Mouse (Mus musculus): ENCODE data around the gene Pcyt2.
A peak's percentile ranks its signal among the peaks of the same experiment; 100 is the strongest.

Gene Pcyt2

DNA sequence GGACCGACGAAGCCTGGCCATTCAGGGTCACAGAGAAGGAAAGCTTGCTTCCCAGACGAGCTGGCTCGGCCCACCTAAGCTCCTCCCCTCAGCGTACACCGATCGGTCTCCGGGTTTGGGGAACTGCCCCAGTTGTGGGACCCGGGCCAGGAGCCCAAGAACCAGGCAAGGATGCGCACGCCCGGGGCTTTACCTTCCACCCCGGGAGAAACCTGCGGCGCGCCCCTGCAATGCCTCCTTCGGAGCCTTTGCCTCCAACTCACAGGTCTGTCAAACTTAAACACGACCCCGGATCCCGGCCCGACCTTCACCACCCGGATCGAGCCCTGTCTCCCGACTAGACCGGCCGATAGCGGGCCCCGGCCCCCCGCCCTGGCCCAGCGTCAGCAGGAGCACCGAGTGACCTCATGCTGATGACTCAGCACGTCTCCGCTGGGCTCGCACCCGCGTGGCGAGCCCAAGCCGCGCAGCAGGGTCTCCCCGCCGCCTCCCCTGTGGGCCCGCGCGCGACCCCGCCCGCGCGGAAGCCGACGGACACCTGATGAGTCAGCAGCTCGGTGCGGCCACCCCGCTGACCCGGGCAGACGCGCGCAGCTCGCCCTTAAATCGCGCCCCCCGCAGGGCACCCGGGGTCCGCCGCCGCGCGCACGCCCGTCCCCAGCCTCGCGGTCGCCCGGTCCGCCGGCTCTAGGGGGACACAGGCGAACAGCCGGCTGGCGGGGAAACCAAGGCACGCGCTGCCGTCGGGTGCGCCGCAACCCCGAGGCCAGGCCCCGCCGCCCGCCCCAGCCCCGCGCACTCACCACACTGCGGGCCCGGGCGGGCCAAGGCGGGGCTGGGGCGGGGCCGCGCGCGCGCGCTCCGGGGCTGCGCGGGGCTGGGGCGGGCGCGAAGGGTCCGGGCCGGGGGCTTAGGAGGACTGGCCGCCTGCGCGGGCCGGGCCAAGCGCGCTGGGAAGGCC, 15.1 kb upstream of the Pcyt2 start:
- DNase-seq (ENCODE audit: low spot score in 2 of 2): peak; percentile 66 to 67

DNA sequence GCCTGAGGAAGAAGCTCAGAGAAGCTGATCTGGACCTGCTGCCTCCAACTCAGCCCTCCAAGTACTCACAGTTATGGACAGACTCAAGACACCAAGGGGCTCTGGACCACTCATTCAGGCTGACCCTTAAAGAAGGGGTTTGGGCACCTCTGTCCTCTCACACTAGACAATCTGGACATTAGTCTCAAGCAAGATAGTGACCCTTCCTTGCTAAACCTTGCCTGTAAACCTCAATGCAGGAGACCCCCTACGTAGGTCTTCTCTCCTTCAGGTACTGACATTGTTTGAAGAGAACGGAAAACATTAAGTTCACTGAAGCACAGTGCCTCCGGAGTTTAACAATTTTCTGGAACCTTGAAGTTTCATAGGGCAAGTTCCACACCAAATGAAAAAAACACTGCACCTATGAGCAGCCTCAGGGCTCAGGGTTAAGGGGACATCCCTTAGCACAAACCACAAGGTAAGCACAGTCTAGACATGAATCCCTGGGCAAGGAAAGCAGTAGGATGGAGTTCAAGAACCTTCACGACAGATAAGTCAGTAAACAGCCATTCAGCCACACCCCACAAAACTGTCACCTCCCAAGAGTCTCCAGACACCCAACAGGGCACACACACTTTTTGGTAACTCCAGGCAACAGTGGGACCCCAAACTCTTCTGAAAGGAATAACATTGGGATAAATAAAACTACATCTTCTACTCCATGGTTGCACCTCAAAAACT, 14.2 kb upstream of the Pcyt2 start:
- no peak for DNase-seq (ENCODE audit: low spot score in 2 of 2)

DNA sequence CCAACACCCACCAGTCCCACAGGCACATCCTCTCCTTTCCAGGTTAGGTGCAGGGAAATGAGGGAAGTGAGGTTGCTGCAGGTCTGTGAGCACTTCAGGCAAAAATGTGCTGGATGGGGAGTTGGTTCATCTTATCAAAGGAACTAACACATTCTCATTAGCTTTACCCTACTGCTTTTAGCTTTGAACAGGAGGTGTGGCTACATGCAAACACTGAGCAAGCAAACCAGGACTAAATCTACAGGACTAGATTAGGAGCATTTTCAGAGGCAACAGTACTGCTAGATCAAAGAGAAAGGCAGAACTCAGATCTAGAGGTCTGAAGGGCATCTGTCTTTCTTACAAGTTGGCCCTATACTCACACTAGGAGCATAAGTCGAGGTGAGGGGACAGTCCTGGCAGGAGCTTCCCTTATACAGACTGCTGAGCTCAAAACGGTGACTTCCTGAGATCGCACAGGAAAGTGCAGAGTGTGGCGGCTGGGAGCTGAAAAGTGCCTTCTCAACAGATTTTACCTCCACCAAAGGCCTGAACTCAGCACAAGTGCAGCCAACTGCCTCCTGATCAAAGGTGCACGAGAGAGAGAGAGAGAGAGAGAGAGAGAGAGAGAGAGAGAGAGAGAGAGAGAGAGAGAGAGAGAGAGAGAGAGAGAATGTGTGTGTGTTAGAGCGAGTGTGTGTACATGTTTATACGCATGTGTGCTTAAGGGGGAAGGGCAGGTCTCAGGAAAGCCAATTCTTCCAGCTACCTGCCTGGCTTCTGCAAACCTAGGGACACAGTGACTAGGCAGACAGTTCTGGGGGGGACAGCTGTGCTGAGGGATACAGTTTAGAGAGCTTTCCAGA, 13.4 kb upstream of the Pcyt2 start:
- DNase-seq (ENCODE audit: low spot score in 2 of 2): no peak

DNA sequence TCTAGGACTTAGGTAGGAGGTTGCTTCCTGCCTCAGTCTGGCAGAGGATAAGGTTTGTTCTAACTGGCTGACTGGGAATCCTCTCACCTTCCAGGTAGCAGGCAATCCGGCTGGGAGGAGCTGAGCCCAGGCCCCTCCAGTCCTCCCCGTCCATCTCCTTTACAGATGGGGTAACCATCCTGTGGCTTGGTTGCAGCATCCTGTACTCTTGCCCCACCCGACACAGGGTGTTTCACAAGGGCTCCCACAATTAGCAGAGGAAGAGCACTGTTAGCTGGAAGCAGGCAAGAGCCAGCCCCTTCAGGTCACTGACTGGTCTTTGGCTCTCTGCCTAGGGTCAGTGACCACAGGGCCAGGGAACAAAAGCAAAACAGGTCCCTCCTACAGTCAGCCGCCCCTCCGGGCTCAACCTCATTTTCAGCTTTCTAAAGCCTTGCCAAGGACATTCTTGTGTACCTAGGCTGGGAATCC, 12.7 kb upstream of the Pcyt2 start:
- DNase-seq (ENCODE audit: low spot score in 2 of 2): peak in 1 of 2 experiments; percentile 37

DNA sequence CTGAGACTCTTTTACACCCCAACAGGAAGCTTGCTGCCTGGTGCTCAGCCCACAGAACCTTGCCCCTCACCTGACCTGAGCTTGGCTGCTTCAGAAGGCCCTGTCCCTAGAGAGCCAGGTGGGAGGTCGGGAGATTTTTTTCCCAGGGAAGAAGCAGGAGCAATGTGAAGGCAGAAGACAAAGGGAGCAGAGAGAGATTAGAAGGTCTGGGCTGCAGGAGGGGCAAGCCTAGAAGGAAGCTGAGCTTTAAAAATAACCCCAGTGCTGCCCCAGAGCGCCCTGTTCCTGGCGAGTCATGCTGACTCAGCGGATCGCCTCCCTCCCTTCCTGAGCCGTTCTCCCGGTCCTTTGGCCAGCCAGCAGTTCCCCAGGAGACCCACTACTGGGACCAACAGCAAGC, 12.2 kb upstream of the Pcyt2 start:
- no peak for DNase-seq (ENCODE audit: low spot score in 2 of 2)

DNA sequence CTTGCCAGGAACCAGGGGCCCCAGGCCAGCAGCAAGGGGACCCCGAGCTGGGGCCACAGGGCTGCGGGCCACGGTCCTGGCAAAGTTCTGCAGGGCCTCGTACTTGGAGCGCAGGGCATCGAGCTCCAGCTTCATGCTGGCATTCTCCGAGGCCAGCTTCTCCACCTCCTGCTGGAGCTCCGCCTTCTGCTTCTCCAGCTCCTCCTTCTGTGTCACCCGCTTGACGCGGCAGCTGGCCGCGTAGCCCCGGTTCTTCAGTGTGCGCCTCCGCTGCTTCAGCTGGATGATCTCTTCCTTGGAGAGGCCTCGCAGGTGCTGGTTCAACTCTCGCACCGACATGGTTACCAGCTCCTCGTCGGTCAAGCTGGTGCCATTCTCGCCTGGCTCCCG, 11.6 kb upstream of the Pcyt2 start:
- DNase-seq (ENCODE audit: low spot score in 2 of 2): peak; percentile 53 to 55

DNA sequence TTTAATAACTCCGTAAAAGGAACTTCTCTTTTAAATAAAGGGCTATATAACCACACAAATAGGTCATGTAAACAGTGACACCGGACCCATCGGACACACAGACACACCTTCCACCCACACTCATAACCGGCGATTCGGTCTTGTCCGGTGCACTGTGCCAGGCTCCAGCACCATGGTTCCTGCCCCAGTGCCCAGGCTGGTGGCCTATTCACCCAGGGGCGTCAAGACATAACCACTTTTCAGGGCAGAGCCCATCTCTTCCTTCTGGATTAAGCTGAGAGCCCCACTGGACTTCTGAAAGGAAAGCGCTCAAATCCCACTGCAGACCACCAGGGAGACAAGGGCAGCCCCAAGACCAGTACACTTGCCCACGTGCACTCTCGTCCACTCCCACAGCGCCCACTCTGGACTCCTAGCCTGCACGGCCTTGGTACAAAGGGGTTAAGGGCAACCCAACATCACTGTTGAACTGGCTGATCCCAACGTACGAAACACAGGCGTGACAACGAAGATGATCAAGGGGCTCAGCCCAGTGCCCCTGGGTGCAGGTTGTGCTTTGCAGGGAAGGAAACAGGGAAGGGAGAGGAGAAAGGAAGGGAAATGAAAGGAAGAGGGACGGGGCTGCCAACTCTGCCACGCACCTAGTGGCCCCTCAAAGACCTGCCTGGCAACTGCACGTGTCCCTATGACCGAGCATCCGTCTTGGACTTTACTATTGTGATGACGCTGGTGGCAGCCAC, 11.0 kb upstream of the Pcyt2 start:
- DNase-seq (ENCODE audit: low spot score in 2 of 2): no peak

DNA sequence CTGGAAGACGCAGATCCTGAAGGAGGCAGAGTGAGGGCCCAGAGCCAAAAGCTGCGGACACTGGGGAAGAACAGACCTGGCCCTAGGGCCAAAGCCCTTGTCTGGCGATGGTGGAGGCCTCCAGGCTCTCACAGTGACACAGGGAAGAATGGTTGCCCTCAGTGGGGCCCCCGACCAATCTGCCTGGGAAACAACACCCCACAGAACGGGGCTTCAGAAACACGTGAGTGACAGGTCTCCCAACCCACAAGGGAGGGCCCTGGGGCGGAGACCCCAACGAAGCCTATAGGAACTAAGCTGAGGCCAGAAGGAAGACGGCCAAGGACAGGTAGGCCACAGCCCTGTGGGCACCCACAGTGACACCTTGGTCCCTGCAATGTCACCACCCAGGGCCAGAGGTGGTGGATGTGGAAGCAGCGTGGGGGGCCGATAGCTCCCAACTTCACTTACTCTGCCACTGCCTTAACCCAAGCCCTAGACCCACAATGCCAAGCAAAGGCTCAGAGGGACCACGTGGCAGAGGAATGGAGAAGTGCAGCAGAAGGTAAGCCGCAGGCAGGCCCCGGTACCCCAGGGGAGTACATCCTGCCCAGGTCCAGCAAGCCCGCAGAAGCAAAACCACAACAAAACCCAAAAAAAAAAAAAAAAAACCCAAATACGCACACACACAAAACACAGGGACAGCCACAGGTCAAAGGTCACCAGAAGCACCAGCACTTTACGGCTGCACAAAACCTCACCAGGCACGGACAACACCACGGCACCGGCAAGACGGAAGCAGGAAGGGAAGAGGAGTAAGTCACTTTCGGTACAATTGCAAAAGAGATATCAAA, 9.9 kb upstream of the Pcyt2 start:
- peak; percentile 67 to 77 for DNase-seq (ENCODE audit: low spot score in 2 of 2)

DNA sequence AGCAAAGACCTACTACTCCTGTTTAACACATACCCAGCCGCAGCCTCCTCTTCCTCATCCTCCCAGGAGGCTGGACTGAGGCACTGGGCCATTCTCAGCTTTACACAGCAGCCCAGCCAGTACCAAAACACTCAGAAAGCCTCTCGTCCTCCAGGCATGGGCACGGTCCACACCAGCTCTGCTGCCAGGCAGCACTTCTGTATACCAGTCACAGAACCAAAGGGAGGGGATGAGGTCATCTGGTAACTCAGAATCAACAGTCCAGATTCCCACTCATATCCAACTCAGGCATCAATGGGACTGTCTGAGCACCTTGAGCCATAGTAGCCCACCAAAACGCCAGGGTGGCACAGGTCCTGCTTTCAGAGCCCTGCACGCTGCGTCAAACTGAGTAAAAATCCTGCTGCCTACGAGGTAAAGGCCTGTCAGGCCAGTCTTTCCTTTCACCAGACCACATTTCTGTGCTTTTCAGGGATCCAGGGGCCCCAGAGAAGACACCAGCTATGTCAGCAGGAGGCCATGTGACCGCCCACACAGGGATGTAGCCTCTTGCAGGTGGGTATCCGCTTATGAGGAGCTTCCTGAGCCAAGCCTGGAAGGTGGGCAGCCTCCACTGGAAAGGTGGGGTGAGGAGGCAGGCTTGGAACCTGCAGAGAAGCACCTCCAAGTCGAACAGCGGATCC, 9.2 kb upstream of the Pcyt2 start:
- DNase-seq (ENCODE audit: low spot score in 2 of 2): no peak

DNA sequence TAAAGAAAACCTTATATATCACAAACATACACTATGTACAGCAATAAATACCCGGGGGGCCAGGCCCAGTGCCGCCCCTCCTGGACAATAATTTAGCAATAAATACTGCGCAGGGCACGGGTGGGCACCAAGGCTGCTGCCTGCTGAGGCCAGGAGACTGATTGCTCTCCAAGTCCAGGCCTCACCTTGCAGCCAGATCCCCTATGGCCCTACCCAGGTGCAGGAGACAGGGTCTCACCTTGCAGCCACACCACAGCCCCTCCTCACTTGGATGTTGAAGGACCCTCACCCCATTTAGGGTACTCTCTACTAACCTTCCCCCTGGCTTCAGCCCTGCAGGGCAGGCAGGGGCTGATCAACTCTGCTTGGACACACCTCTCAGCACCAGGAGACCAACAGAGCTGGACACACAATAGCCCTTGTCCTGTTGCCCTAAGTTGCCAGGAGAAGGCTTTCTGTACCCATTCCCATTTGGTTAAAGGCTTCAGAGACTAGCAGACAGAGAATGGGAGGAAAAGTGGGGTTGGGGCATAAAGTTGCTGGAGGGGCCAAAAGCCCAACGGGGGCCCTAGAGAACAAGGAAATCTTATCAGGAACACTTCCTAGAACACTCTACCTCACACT, 7.5 kb upstream of the Pcyt2 start, which contains the start of gene Sirt7:
Gene Sirt7 (minus strand): TSS at position 89 of the 624 bp plus-strand sequence.
- no peak for DNase-seq (ENCODE audit: low spot score in 2 of 2)

DNA sequence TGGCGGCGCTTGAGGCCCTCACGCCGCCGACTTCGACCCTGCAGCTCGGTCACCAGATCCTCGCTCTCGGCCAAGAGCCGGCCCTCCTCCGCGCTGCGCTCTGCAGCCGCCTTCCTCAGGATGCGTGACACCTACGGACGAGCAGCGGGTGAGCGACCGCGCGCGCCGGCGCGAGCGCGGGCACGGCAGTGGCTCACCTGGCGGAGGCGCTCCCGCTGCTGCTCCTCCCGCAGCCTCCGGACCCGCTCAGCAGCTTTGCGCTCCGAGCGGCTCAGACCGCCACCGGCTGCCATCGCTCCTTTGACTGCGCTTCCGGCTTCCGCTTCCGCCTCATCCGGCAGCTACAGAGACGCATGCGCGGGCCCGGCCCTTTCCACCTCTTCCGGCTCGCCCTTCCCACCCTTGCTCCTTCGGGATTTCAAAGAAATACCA, 7.0 kb upstream of the Pcyt2 start:
- peak; percentile 75 to 82 for DNase-seq (ENCODE audit: low spot score in 2 of 2)

DNA sequence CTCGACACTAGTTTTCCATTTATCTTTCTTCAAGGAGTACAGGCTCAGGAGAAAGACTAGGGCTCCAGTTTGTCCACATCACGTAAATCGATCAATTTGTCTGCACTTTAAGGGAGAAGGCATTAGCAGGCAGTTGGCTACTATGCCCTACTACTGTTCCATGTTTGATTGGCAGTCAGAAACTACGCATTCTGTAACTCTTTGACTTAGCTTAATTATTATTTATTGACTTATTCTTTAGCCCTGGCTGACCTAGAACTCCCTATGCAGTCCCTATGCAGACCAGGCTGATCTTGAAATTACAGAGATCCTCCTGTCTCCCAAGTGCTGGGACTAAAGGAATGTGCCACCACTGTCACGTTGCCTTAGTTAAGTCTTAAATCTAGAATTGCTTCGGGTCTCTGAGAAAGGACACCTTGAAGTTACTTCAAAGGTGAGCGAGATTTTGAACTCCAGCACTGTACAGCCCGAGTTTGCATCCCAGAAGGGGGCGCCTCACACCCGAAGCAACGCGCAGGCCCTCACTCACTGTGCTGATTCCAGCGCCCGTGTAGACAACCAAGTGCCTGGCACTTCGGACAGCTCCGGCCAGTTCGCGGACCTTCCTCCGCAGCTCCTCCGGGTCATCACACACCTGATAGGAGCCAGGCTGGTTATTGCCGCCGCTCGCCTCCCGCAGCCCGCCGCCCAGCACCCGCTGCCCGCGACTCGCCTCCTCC, 6.4 kb upstream of the Pcyt2 start:
- peak; percentile 52 to 74 for DNase-seq (ENCODE audit: low spot score in 2 of 2)

DNA sequence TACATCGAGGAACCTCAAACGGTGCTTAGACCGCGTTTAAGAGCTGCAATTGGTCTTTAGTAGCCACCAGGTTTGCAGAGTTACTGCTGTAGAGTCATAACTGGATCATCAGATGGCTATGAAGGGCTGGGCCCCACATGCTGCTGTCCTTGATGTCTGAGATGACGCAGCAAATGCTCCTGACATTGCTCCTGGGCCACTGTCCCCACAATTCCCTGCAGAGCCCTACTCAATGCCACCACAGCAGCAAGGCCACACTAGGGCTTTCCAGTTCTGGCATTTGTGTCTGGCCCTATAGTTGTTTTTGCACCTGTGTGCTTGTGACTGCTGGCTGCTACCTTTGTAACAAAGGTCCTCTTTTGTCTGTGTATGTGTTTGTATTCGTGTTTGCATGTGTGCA, 5.1 kb upstream of the Pcyt2 start:
- no peak for DNase-seq (ENCODE audit: low spot score in 2 of 2)

DNA sequence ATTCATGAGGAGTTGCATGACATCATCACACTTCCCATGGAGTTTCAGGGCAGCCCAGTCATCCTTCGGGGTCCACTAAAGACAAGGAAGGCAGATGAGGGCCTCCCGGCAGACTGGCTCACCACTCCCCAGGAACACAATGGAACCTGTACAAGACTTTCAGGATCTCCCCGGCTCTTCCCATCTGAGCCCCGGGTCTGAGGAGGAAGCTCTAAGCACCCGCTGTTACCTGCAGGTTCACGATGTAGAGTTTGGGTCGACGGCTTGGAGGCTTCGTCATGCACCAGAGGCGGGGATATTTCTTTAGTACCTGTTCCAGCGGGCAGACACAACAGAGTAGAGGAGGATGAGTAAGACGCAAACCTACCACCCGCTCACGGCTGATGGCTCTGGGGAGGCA, 2.5 kb upstream of the Pcyt2 start:
- no peak for DNase-seq (ENCODE audit: low spot score in 2 of 2)

DNA sequence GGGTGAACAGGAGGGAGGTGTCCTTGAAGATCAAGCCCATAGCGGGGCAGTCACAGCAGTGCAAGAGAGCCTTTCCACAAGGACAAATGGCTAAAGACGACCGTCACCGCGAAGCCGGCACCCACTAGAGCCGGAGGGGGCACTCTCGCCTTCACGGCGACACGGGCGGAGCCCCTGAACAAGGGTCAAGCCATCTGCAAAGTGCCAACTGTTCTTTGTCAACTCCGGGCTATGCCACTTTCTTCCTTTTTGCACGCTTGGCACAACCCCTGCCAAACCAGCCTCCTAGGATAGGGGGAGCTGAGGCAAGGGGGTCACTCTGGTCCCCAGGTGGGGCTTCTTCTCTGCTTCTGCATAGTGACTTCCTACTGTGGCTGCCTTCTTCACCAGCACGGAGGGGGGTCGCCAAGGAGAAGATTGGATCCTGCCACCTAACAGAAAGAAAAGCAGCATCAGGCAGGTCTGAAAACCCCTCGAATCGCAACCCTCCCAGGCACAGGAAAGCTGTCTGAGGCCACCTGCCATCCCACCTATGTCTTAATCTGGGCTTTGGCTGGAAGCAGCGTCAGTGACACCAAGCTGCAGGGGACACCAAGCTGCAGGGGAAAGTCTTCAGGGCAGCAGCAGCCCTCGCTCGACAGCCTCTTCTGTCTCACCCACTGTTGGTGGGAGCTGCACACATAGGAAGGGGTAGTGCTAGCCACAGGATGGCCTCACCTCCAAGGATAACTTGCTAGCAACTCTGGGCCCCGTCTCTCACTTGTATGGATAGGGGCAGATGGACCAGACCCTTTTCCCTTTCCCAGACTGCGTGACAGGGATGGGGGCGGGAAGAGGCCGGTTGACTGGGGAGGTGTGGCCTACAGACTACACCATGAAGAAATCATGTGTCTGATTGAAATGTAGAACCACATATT, 1.1 kb upstream of the Pcyt2 start:
- no peak for DNase-seq (ENCODE audit: low spot score in 2 of 2)

DNA sequence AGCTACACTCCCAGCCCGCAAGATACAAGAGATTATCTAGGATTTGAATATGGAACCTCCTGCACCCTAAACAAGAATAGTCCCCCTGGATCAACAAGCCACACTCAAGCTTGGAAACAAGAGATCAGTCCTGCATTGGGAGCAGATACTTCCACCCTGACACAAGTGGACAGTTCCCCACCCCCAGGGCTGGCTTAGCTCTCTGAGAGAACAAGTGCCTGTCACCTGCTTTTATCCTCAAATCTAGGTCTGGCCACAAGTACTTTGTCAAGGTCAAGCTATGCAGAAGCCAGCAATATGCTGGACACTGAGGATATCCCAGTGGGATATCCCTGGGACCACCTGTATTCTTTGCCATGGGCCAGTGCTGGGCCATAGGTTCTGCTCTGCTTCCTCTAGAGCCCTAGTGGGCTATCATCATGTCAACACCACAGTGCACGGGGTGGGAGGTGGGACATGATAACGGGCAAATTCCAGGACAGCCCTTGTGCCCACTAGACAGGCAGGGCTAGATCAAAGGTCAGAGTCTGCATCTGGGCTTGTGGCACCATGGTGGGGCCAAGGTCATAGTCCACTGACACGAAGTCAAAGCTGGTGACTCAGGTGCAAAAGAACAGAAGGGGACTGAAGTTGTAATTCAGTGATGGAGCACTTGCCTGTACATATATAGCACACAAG, 980 bp downstream of the Pcyt2 start:
- DNase-seq (ENCODE audit: low spot score in 2 of 2): no peak

Data from natural killer cell, adult 2 months (primary cell).